Mouse (Mus musculus) activated CD4-positive, CD25-positive, alpha-beta regulatory T cell (primary cell): ENCODE data around the gene Ubp1. TPM values are rescaled to one million over a fixed set of nuclear protein-coding genes. Genes with fewer than 3 reads are reported as not detected.

Experiments used
- polyA plus RNA-seq, 2 experiments: library from polyadenylated mRNA; unstranded; fragments of 100-300 nt; shearing (Covaris generic); gene quantifications; one replicate each; pipeline ENCODE4 v1.2.1; 2017

The Ubp1 gene
- polyA plus RNA-seq, result 10 to 100 TPM; 66.4 to 68.0 TPM

DNA sequence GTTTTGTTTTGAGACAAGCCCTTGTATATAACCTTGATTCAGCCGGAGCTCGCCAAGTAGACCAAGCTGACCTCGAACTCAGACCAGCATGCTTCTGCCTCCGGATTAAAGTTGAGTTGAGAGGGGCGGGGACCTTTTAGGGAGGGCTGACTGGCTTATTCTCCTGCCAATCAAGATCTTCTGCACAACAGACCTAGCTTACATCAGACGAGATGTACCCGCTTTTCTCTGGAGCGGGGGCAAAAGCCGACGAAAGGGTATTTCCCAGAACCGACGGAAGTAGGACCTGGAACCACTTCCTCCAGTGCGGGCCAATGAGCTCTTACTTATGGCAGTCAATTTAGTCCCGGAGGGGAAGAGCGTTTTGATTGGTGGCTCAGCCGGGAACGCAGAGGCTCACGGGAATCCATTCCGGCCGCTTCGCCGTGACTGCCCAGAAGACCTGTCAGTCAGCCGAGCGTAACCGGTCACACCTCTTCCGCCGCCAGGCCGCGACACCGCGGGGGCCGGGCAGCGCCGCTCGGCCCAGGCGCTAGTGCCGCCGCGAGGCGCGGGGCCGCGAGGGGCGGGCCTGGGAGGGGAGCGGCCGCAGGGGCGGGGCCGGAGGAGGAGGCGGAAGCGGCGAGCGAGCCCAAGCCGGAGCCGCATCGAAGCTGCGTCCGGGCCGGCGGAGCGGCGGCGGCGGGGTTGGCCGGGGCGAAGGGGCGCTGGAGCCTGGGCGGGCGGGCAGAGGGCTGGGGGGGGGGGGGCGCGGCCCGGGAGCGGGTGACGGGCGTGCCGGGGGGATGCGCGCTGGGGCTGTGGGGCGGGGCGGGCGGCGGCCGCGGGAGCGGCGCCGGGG is at the start of gene Ubp1:
Gene Ubp1, plus strand, starts transcription at position 401 of the 841 bp plus-strand sequence.

Other genes with a start within 250 kb of the Ubp1 start
- 100 to 1,000 TPM; 133 to 184 TPM for gene Pdcd6ip, start 222.7 kb upstream of the Ubp1 start, polyA plus RNA-seq
- gene Clasp2, start 189.5 kb upstream of the Ubp1 start, polyA plus RNA-seq, result 10 to 100 TPM; 17.6 to 18.2 TPM
- gene Fbxl2, start 115.3 kb downstream of the Ubp1 start, polyA plus RNA-seq, result 1 to 10 TPM; 1.3 to 4.1 TPM
- gene Susd5, start 126.2 kb downstream of the Ubp1 start, polyA plus RNA-seq, result not detected